8 mouse cellular contexts compared by ENCODE assay signal in genomic region chr1:191062781-191063485, GRCm38 (mm10). TPM values are rescaled to one million over a fixed set of nuclear protein-coding genes. Genes with fewer than 3 reads are reported as not detected.
A peak's percentile ranks its signal among the peaks of the same experiment; 100 is the strongest.
DNase-seq lines count a peak whose midpoint lies in the region; ATAC-seq and TF ChIP-seq lines count a peak whose summit lies in the region.

Gene Tatdn3 (minus strand): TSS chr1:191062932.
Gene Nsl1 (plus strand): TSS chr1:191063012.

- H3K79me2 ChIP-seq in liver, adult 2 months (ENCODE audit: control insufficient read depth, insufficient read depth, low read length) = no peaks in the 10 kb centered on the region; the same call in 1 of the 2 replicates

- DNase-seq in CD4-positive, CD25-positive, alpha-beta regulatory T cell, adult 2 months (ENCODE audit: low read depth, low spot score) = peak; percentile 93
- peak; percentile 71 for DNase-seq in brain, embryonic 18.5 days (ENCODE audit: low read depth, low spot score)
- peak; percentile 58 for DNase-seq in liver, adult 2 months (ENCODE audit: extremely low read depth, low read depth, low spot score)
- DNase-seq in spleen, postnatal 36 days (ENCODE audit: low spot score in 2 of 2) = peak; percentile 82 to 84

- H3K27ac ChIP-seq in heart, embryonic 12.5 days (ENCODE audit: poor library complexity, severe bottlenecking) = peak within 1 kb of the TSS; percentile 41; the same call in 1 of the 2 replicates
- H3K27ac ChIP-seq in kidney, embryonic 16.5 days (ENCODE audit: low read length) = peak within 1 kb of the TSS; percentile 75
- H3K27ac ChIP-seq in liver, adult 2 months (replicated peaks; ENCODE audit: insufficient read depth, low read depth, low read length) = peak within 1 kb of the TSS; percentile 58

- H3K27me3 ChIP-seq in erythroblast, embryonic 14.5 days (ENCODE audit: control insufficient read depth) = no peaks in the 10 kb centered on the region
- H3K27me3 ChIP-seq in heart, embryonic 12.5 days (replicated peaks) = no peaks in the 10 kb centered on the region
- no peaks in the 10 kb centered on the region for H3K27me3 ChIP-seq in kidney, embryonic 16.5 days (ENCODE audit: insufficient read depth, low read length)
- no peaks in the 10 kb centered on the region for H3K27me3 ChIP-seq in liver, adult 2 months (ENCODE audit: control insufficient read depth, insufficient read depth, low read length)

- H3K4me1 ChIP-seq in erythroblast, embryonic 14.5 days (ENCODE audit: control insufficient read depth) = peaks cover 39% of the 10 kb centered on the region
- peaks cover 10% of the 10 kb centered on the region for H3K4me1 ChIP-seq in heart, embryonic 12.5 days (replicated peaks)
- peaks cover 16% of the 10 kb centered on the region for H3K4me1 ChIP-seq in kidney, embryonic 16.5 days (ENCODE audit: insufficient read depth, low read length)
- H3K4me1 ChIP-seq in liver, adult 2 months (ENCODE audit: control insufficient read depth, insufficient read depth, low read length) = no peaks in the 10 kb centered on the region

- under 1% methylated on average over 56 of the region's 56 CpGs for WGBS in heart, embryonic 12.5 days
- WGBS in kidney, embryonic 16.5 days = under 1% methylated on average over 56 of the region's 56 CpGs
- WGBS in liver, adult 2 months = under 1% methylated on average over 56 of the region's 56 CpGs

- peak; percentile 45 for TF ChIP-seq CTCF in liver, adult 2 months (IDR thresholded peaks at IDR 0.05; ENCODE audit: low read depth, low read length)

- peak; percentile 52; the same call in 1 of the 2 replicates for TF ChIP-seq POLR2A in liver, adult 2 months (IDR thresholded peaks at IDR 0.05; ENCODE audit: extremely low read depth, insufficient read depth, low read length)

- H3K4me2 ChIP-seq in heart, embryonic 12.5 days = peak within 1 kb of the TSS; percentile 76
- peak within 1 kb of the TSS; percentile 89 for H3K4me2 ChIP-seq in kidney, embryonic 16.5 days (replicated peaks; ENCODE audit: low read depth, low read length)

- peak; percentile 92 for ATAC-seq in heart, embryonic 12.5 days (ENCODE audit: insufficient number of reproducible peaks, low FRiP score)
- peak; percentile 95 for ATAC-seq in kidney, embryonic 16.5 days (ENCODE audit: low FRiP score, low TSS enrichment)
- peak; percentile 95 for ATAC-seq in monocyte, adult 5-6 weeks (replicated peaks; ENCODE audit: insufficient number of reproducible peaks, low FRiP score, low TSS enrichment, poor library complexity, severe bottlenecking)

- H3K9ac ChIP-seq in heart, embryonic 12.5 days = peak within 1 kb of the TSS; percentile 80
- peak within 1 kb of the TSS; percentile 88 for H3K9ac ChIP-seq in kidney, embryonic 16.5 days (replicated peaks; ENCODE audit: low read length)
- peak within 1 kb of the TSS; percentile 96 for H3K9ac ChIP-seq in liver, adult 2 months (ENCODE audit: low read depth, low read length)

- peaks cover 41% of the 10 kb centered on the region for H3K36me3 ChIP-seq in erythroblast, embryonic 14.5 days (ENCODE audit: control insufficient read depth)
- H3K36me3 ChIP-seq in heart, embryonic 12.5 days = peaks cover 27% of the 10 kb centered on the region
- peaks cover 14% of the 10 kb centered on the region for H3K36me3 ChIP-seq in kidney, embryonic 16.5 days (ENCODE audit: insufficient read depth, low read length)
- no peaks in the 10 kb centered on the region for H3K36me3 ChIP-seq in liver, adult 2 months (ENCODE audit: control insufficient read depth, insufficient read depth, low read length)

- no peaks in the 10 kb centered on the region for H3K9me3 ChIP-seq in erythroblast, embryonic 14.5 days (ENCODE audit: control insufficient read depth, low read length)
- no peaks in the 10 kb centered on the region for H3K9me3 ChIP-seq in heart, embryonic 12.5 days (replicated peaks)
- H3K9me3 ChIP-seq in kidney, embryonic 16.5 days (ENCODE audit: low read length) = no peaks in the 10 kb centered on the region

- H3K4me3 ChIP-seq in erythroblast, embryonic 14.5 days (replicated peaks) = peak within 1 kb of the TSS; percentile 82
- H3K4me3 ChIP-seq in heart, embryonic 12.5 days = peak within 1 kb of the TSS; percentile 95
- peak within 1 kb of the TSS; percentile 99 for H3K4me3 ChIP-seq in kidney, embryonic 16.5 days (ENCODE audit: low read length)
- peak within 1 kb of the TSS; percentile 82 for H3K4me3 ChIP-seq in liver, adult 2 months (ENCODE audit: insufficient read depth, low read depth, low read length)

RNA-seq across cellular contexts. Expression of gene Tatdn3, which starts in this region (rescaled TPM):
- polyA plus RNA-seq in erythroblast, embryonic 14.5 days (2012) = 0.04 and 0.08 TPM in 2 replicates
- 19.1 and 22.6 TPM in 2 replicates for polyA plus RNA-seq in heart, embryonic 12.5 days (2016; fragmentation: Nextera tagmentation; extraction: Ambion mirVana)
- polyA plus RNA-seq in kidney, embryonic 16.5 days (2015; fragmentation: Nextera tagmentation; extraction: Ambion mirVana) = 13.1 and 14.4 TPM in 2 replicates
- total RNA-seq in liver, adult 2 months (2014; rRNA removed) = 9.3 and 16.3 TPM in 2 replicates
- 5.0 and 9.4 TPM in 2 replicates for polyA plus RNA-seq in liver, adult 2 months (2012; rRNA removed)
- total RNA-seq in monocyte, adult 5-6 weeks (2017) = 10.0 to 21.2 TPM (median 15.4 TPM) in 3 replicates

RNA-seq across cellular contexts. Expression of gene Nsl1, which starts in this region (rescaled TPM):
- polyA plus RNA-seq in erythroblast, embryonic 14.5 days (2012) = 1.4 and 3.2 TPM in 2 replicates
- polyA plus RNA-seq in heart, embryonic 12.5 days (2016; fragmentation: Nextera tagmentation; extraction: Ambion mirVana) = 15.2 and 16.7 TPM in 2 replicates
- polyA plus RNA-seq in kidney, embryonic 16.5 days (2015; fragmentation: Nextera tagmentation; extraction: Ambion mirVana) = 21.9 and 25.5 TPM in 2 replicates
- 0.34 and 0.46 TPM in 2 replicates for total RNA-seq in liver, adult 2 months (2014; rRNA removed)
- 0.04 and 0.11 TPM in 2 replicates for polyA plus RNA-seq in liver, adult 2 months (2012; rRNA removed)
- 1.2 to 3.1 TPM (median 2.9 TPM) in 3 replicates for total RNA-seq in monocyte, adult 5-6 weeks (2017)

Comparison
In these comparisons a context has a peak if more than half of its experiments do, and no peak if none do; other contexts are left out.
1. Peak in every context shown above with its lines: DNase-seq, ATAC-seq, H3K4me3 ChIP-seq and H3K27ac ChIP-seq.